Mouse (Mus musculus): ENCODE measurements around the gene Epo.

- TF ChIP-seq EP300 (IDR thresholded peaks at IDR 0.05; ENCODE audit: low read length) (no peak), ETS1 (conservative IDR thresholded peaks at IDR 0.05; ENCODE audit: low read depth, low read length) (no peak), POLR2AphosphoS2 (IDR thresholded peaks at IDR 0.05; ENCODE audit: low read depth, low read length) (no peak), SMC3 (IDR thresholded peaks at IDR 0.05; ENCODE audit: low read depth, low read length) (no peak)
Observed at GRCm38 (mm10) chr5:137445536-137445935, 87.5 kb downstream of the Epo start.
